Mouse (Mus musculus) small intestine, adult 2 months (tissue): Measurements from ENCODE around the gene Cog3.

ENCODE experiments used
- CTCF ChIP-seq: fragments of 200-500 bp; IDR thresholded peaks from 2 replicates; pipeline ENCODE4 v1.5.1; 2012; ENCODE audit warnings: low read depth, mild to moderate bottlenecking, control low read depth, inconsistent platforms, low read length, moderate library complexity, mixed read lengths; ENCODE audit not compliant: insufficient replicate concordance, insufficient read length; ENCODE audit errors: extremely low read depth
- POLR2A ChIP-seq: fragments of 200-500 bp; IDR thresholded peaks from 2 replicates; pipeline ENCODE4 v1.6.1; 2012; ENCODE audit warnings: low read depth, mild to moderate bottlenecking, control low read depth, inconsistent platforms, low read length, moderate library complexity

DNA sequence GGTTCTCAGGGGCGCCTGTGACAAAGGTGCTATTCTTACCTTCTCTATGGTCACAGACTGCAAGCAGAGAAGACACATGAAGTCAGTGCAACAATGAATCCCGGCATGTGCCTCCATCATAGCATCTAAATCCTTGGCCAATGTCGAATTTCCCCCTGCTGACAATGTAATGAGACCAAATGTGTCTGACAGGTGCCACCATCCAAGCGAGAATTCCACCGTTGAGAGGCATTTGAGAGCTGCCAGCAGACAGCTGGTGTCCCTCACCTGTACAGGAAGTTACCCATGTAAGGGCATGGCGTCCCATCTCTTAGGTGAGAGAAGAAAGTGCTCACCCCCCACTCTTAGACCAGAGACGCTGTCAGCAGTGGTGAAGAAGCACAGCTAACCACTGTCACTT lies 4.1 kb upstream of the Cog3 start:
- TF ChIP-seq POLR2A (no peak), CTCF (no peak)
